Mouse (Mus musculus) fat pad, adult 2 months (tissue): ENCODE measurements around the gene Gm7137.
"Not testable (repeated sequence)": the region's sequence is repeated elsewhere in the genome, so short reads cannot be mapped to it uniquely, and the experiment has no call there.

Experiments used
- DNase-seq: peaks from one replicate; pipeline ENCODE4 v3.0.0-alpha.2; 2011; ENCODE audit warnings: low read depth, low spot score; ENCODE audit errors: extremely low read depth

Gm7137 gene

DNA sequence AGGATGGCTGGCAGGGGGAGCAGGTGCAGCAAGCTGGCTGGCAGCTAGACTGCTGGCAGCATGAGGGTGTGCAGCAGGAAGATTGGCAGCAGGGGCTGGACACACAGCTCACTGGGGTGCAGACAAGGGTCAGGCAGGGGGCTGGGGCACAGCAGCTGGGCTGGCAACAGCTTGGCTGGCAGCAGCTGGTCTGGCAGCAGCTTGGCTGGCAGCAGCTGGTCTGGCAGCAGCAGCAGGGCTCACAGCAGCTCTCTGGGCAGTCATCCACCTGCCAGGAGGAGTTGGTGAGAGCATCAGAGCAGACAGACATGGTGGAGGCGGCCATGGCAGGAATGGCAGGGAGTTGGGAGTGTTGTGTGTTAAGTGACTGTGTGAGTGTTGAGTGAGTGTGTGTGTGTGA, at the start of gene Gm7137:
Gene Gm7137 (minus strand): TSS at position 325 of the 400 bp plus-strand sequence.
- DNase-seq, result not testable (repeated sequence)

DNA sequence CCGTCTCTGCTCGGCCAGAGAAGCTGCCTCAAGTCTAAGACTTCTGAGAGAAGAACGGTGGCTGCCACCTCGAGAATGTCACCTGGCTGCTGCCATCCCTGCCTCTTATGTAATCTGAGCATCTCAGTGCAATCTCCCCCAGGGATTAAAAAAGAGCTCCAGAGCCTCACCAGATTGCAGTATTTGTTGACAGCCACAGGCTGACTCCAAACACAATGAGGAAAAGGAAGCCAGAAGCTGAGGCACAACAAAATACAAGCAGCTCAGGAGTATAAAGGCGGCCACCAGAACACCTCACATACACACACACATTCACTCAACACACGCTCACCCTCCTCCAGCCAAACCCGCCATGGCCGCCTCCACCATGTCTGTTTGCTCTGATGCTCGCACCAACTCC, 47.6 kb upstream of the Gm7137 start, which contains the start of gene Krtap10-10:
Gene Krtap10-10 (plus strand): TSS at position 301 of the 400 bp plus-strand sequence.
- no peak for DNase-seq

DNA sequence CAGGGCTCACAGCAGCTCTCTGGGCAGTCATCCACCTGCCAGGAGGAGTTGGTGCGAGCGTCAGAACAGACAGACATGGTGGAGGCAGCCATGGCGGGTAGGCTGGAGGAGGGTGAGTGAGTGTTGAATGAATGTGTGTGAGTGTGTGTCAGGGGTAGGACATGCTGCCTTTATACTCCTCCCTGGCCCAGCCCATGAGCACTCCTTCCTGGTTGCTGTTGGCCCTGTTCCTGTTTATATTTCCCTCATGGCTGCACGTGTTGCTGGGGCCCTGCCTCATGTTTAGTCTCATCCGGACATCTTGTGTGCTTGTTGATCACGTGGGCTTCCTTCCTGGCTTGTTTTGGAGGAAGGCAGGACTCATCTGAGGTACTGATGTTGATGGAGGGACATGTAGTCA, 39.0 kb upstream of the Gm7137 start, which contains the start of gene Krtap10-4:
Gene Krtap10-4 (minus strand): TSS at position 145 of the 400 bp plus-strand sequence.
- no peak for DNase-seq

DNA sequence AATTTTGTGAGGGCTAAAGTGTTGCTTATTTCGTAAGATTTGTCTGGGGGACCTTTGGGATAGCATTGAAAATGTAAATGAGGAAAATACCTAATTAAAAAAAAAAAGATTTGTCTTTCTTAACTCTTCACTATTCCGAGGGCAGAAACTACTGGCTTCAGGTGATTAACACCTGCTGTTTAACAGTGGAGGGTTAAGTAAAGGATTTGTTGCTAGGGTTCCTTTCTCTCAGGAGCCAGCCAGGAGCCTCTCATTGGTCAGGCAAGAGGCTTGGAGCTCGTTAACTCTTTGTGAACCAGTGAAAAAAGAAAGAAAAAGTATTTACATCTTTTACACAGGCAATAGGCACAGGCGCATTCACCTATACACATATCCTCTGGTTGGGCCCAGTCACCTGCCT, 31.2 kb upstream of the Gm7137 start:
- no peak for DNase-seq

DNA sequence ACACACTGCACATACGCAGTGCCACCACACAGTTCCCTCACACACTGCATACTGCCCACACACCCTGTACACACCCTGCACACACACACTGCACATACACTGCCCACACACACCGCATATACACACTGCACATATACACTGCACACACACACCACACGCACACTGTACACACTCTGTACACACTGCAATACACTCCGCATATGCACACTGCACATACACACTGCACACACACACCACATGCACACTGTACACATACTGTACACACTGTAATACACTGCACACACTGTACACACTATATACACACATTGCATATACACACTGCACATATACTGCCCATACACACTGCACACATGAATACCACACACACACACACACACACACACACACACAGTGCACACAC, 30.5 kb upstream of the Gm7137 start:
- DNase-seq, result no peak

DNA sequence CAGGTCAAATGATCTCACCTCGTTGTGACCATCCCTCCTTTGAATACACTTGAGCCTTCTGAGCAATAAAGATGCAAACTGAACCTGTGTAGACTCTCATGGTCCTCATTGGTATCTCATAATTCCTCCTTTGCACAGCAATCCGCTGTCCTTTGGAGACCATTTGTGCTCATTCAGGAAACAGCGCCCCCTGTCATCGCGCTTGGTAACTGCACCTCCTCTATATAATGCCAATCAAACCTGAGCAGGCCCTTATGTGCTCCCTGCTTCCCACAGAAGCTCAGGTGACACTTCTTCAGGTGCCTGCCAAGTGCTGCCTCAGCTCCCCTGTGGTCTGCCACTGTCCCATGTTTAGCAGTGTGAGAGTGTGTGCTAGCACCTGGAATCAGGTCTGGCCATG, 27.5 kb upstream of the Gm7137 start:
- no peak for DNase-seq

DNA sequence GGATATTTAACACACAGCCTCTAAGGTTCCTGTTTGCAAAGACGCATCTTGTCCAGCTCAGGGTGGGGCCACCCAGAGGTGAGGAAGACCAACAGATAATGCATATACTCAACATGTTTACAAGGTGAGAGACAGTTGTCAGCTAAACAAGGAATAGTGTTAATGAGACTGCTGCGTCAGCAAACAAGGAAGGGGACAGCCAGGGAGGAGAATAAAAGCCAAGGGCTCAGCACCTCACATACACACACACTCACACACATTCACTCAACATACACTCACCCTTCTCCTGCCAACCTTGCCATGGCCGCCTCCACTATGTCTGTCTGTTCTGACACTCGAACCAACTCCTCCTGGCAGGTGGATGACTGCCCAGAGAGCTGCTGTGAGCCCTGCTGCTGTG, 26.4 kb upstream of the Gm7137 start, which contains the start of gene Gm2696:
Gene Gm2696 (plus strand): TSS at position 301 of the 400 bp plus-strand sequence.
- no peak for DNase-seq

DNA sequence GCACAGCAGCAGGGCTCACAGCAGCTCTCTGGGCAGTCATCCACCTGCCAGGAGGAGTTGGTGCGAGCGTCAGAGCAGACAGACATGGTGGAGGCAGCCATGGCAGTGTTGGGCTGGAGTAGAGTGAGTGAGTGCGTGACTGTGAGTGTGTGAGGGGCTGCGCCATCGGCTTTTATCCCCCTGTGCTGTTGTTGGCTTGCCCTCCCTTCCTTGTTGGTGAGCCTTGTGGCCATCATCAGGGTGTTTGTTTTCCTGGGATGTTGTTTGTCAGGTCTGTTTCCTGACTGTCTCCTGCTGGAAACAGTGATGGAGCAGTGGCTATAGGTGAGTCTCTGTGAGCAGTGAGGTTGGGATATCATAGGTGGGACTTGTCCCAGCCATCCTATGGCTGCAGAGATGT, 23.7 kb upstream of the Gm7137 start, which contains the start of gene Gm9507:
Gene Gm9507 (minus strand): TSS at position 101 of the 400 bp plus-strand sequence.
- no peak for DNase-seq

DNA sequence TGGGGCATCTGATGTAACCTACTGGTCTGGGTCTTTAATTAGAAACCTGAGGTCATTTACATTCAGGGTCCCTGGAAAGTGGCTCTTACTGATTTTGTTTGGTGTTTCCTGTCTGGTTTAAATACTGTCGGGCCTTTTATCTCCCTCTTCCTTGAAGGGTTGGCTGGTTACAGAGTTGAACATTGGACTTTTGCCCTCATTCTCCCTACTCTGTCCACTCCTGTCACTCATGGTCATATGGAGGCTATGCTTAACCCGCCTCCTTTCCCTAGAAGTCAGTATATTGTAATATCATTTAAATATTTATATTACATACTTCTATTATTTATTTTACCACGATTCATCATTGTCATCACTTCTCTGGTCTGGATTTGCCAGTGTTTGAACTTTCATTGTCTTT, 16.1 kb upstream of the Gm7137 start:
- no peak for DNase-seq

DNA sequence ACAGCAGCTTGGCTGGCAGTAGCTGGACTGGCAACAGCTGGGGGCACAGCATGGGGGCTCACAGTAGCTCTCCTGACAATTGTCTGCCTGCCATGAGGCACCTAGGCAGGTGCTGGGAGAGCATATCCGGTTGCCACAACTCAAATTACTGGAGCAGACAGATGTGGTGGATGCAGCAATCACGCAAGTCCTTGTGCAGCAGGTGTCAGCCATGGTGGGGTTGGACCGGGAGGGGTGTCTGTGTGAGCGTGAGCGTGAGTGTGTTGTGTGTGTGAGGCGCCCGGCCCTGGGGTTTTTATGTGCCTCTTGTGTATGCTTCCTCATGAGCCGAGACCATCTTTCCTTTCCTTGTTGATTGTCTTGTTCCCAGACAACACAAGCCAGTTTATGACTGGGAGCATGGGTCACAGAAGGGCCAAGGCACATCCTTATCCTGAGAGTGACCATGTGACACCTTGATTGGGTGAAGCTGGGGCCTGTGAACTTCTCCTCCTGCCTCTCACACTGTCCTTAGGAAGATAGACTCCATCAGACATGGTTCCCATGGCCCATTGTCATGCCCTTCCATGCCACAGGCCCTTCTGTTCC, 11.0 kb upstream of the Gm7137 start, which contains the start of gene Gm19668:
Gene Gm19668 (minus strand): TSS at position 213 of the 588 bp plus-strand sequence.
- DNase-seq, result no peak

DNA sequence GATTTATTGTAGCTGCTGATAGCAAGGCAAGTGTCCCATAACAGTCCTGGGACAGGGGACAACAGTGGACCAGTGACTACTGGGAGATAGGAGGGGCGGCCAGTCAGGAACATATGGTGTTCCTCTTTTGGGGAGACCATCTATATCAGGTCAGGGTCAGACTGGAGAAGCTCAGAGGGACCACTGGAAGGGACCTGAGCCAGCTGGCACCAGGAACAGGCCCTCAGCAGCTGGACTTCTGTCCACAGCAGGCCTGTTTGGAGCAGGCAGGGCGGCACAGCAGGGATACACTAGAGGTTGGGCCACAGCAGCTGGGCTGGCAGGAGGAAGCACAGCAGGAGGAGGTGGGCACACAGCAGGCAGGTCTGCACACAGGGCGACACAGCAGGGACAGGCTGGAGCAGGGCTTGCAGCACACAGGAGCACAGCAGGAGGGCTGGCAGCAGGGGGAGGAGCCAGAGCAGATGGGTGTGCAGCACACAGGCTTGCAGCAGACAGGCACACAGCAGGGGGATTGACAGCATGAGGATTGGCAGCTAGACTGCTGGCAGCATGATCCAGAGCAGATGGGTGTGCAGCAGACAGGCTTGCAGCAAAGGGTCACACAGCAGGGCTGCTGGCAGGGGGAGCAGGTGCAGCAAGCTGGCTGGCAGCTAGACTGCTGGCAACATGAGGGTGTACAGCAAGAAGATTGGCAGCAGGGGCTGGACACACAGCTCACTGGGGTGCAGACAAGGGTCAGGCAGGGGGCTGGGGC, 10.3 kb upstream of the Gm7137 start:
- not testable (repeated sequence) for DNase-seq

DNA sequence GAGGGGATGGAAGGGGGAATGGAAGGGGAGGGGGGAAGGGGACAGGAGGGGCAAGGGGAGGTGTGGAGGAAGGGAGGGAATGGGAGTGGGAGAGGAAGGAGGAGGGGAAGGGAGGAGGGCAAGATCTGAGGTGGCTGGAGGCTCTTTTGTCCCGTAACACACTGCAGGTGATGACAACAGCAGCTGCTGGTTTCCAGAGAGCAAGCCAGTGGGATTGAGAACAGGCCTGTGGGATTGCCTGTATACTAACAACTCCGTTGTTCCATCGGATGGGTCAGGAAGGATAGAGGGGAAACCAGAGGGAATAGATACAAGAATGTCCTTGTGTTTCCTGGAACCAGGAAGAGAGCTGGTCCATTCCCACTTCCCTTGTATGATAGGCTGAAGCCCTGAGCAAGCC, 9.7 kb upstream of the Gm7137 start:
- no peak for DNase-seq

DNA sequence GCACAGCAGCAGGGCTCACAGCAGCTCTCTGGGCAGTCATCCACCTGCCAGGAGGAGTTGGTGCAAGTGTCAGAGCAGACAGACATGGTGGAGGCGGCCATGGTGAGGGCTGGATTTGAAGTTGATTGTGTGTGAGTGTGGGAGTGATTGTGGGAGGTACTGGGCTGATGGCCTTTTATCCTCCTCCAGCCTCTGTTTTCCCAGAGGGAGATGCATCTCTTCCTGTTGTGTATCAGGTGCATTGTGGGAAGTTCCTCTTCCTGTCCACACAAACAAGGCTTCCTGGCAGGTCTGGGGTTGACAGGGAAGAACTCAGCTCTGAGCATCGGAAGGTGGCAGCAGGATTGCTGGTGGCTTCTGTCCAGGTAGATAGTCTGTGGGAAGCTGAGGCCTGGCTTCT, 7.0 kb upstream of the Gm7137 start, which contains the start of gene Gm9639:
Gene Gm9639 (minus strand): TSS at position 101 of the 400 bp plus-strand sequence.
- no peak for DNase-seq

DNA sequence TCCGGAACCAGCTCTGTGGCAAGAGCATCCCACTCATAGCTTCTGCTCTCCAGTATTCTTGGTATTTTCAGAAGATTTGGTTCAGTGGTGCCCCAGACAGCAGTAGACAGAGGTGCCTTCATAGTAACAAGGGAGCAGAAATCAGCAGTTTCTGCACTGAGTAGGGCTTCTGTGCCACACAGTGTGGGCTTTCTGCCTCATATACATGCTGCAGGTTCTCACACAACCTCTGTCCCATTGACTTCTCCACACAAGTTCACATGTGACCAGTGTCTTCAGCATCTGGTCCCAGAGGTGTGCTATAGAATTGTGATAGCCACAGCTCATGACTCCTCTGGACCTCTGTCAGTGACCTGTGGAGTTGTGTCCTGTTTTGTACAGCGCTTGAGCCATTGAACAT, 621 bp upstream of the Gm7137 start:
- no peak for DNase-seq

DNA sequence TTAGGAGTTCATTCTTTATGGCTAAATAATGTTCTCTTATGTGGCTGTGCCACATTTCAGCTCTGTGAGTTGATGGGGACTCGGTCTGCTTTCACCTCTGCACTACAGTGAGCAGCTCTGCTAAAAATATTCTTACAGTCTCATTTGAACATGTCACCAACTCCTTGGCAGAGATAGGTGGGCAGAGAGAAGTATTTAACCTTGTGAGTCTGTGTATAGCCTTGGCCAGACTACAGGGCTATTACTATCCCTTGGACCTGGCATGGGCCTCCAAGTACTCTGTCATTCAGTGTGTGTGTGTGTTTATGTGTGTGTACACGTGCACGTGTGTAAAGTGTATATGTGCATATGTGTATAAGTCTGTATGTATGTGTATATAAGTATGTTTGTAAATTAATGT, 4.6 kb downstream of the Gm7137 start:
- DNase-seq, result not testable (repeated sequence)

DNA sequence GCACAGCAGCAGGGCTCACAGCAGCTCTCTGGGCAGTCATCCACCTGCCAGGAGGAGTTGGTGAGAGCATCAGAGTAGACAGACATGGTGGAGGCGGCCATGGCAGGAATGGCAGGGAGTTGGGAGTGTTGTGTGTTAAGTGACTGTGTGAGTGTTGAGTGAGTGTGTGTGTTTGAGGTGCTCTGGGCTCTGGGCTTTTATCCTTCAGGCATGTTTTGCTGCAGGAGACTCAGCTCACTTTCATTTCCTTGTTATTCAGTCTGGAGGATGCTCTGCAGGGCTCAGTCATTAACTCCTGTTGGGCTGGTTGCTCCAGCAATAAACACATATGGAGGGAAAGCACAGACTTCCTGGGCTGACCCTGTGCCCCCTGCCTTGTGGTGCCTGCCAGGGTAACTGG, 5.6 kb downstream of the Gm7137 start, which contains the start of gene Gm3250:
Gene Gm3250 (minus strand): TSS at position 101 of the 400 bp plus-strand sequence.
- not testable (repeated sequence) for DNase-seq

DNA sequence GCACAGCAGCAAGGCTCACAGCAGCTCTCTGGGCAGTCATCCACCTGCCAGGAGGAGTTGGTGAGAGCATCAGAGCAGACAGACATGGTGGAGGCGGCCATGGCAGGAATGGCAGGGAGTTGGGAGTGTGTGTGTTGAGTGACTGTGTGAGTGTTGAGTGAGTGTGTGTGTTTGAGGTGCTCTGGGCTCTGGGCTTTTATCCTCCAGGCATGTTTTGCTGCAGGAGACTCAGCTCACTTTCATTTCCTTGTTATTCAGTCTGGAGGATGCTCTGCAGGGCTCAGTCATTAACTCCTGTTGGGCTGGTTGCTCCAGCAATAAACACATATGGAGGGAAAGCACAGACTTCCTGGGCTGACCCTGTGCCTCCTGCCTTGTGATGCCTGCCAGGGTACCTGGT, 11.2 kb downstream of the Gm7137 start, which contains the start of gene Gm7138:
Gene Gm7138 (minus strand): TSS at position 101 of the 400 bp plus-strand sequence.
- DNase-seq, result not testable (repeated sequence)

DNA sequence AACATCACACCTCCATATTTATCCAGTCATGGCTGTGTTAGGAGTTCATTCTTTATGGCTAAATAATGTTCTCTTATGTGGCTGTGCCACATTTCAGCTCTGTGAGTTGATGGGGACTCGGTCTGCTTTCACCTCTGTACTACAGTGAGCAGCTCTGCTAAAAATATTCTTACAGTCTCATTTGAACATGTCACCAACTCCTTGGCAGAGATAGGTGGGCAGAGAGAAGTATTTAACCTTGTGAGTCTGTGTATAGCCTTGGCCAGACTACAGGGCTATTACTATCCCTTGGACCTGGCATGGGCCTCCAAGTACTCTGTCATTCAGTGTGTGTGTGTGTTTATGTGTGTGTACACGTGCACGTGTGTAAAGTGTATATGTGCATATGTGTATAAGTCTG, 15.9 kb downstream of the Gm7137 start:
- not testable (repeated sequence) for DNase-seq

DNA sequence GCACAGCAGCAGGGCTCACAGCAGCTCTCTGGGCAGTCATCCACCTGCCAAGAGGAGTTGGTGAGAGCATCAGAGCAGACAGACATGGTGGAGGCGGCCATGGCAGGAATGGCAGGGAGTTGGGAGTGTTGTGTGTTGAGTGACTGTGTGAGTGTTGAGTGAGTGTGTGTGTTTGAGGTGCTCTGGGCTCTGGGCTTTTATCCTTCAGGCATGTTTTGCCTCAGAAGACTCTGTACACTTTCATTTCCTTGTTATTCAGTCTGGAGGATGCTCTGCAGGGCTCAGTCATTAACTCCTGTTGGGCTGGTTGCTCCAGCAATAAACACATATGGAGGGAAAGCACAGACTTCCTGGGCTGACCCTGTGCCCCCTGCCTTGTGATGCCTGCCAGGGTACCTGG, 16.8 kb downstream of the Gm7137 start, which contains the start of gene Gm3238:
Gene Gm3238 (minus strand): TSS at position 101 of the 400 bp plus-strand sequence.
- DNase-seq, result not testable (repeated sequence)

DNA sequence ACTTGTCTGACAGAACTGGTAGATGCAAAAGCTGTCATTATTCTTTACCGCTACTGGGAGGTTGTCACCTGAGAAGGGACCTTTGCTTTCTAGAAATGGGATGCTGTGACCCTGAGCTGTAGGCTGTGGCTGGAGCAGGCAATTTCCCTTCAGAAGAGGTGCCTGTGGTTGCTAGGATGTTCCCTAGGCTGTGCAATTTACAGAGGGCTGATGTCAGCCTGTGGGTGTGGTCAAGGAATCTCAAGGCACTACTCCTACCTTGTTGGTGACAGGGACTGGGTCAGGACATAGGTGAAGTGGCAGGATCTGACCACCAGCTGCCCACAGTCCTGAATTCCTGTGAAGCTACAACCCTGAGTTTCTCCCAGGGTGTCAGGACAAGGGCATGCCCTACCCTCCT, 18.3 kb downstream of the Gm7137 start:
- DNase-seq, result no peak

DNA sequence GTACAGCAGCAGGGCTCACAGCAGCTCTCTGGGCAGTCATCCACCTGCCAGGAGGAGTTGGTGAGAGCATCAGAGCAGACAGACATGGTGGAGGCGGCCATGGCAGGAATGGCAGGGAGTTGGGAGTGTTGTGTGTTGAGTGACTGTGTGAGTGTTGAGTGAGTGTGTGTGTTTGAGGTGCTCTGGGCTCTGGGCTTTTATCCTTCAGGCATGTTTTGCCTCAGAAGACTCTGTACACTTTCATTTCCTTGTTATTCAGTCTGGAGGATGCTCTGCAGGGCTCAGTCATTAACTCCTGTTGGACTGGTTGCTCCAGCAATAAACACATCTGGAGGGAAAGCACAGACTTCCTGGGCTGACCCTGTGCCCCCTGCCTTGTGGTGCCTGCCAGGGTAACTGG, 28.4 kb downstream of the Gm7137 start, which contains the start of gene Gm3233:
Gene Gm3233 (minus strand): TSS at position 101 of the 400 bp plus-strand sequence.
- not testable (repeated sequence) for DNase-seq

DNA sequence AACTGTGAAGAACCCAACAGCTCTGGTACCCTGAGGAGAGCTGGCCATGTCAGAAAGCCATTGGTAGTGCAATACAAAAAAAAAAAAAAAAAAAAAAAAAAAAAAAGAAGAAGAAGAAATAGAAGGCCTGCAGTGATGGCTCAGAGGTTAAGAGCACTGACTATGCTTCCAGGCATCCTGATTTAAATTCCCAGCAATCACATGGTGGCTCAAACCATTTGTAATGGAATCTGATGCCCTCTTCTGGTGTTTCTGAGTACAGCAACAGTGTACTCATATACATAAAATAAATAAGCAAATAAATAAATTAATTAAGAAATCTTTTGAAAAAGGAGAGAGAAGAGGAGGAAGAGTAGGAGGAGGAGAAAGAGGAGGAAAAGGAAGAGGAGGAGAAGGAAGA, 34.6 kb downstream of the Gm7137 start:
- no peak for DNase-seq
